Comparison of ENCODE assay signal across 18 mouse cellular contexts in the genomic region with DNA sequence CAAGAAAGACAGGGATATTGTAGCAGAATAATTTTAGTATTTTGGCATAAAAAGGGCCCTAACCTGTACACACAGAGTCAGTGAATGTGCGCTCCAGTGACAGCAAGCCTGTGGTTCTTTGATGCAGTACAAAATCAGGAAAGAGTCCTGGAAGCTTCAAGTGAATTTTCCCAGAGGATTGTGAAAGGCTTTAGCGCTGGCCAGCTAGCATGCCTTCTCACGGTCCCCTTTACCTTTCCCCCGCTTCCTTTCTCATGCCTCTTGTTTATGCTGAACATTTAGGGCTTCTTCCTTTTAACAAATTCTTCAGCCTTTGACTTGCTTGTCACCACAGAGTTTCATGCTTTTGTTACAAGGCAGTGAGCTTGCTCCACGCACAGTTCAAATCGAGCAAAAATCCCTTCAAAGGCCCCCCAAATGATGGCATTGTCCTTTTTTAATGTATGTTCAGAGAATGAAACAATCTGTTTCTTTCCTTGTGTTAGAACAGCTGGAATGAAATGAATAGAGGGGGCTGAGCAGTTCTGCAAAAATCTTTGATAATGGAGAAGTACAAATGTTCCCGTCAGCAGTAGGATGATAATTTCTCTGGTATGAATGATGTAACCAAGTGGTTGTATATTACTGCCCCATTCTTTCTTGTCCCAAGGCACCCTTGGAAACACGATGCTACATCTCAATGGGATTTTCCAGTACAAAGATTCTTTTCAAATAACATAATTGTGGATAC.
DNase-seq lines count a peak whose midpoint lies in the region; ATAC-seq and TF ChIP-seq lines count a peak whose summit lies in the region.
"Had no signal": no experiment of that assay in that cellular context is flagged by ENCODE, and none has a peak within 500 bp of the region (broad histone marks: within the 10 kb centered on the region; RNA-seq: fewer than 3 reads in every experiment).

No protein-coding gene starts in this region.

- no peak overlapping the region for H3K9ac ChIP-seq in heart, embryonic 13.5 days
- no peak overlapping the region for H3K9ac ChIP-seq in midbrain, embryonic 12.5 days (replicated peaks)
- H3K9ac ChIP-seq in midbrain, postnatal 0 days (replicated peaks; ENCODE audit: low read length, poor library complexity, severe bottlenecking) = no peak overlapping the region
- H3K9ac ChIP-seq: embryonic facial prominence, embryonic 15.5 days; lung, embryonic 15.5 days; neural tube, embryonic 12.5 days had no signal

- no peaks in the 10 kb centered on the region for H3K36me3 ChIP-seq in heart, embryonic 13.5 days
- no peaks in the 10 kb centered on the region for H3K36me3 ChIP-seq in midbrain, embryonic 12.5 days
- no peaks in the 10 kb centered on the region for H3K36me3 ChIP-seq in midbrain, postnatal 0 days (ENCODE audit: insufficient read depth, low read length)
- H3K36me3 ChIP-seq: embryonic facial prominence, embryonic 15.5 days; lung, embryonic 15.5 days; neural tube, embryonic 12.5 days had no signal

- no peak overlapping the region for H3K4me2 ChIP-seq in heart, embryonic 13.5 days
- H3K4me2 ChIP-seq in midbrain, embryonic 12.5 days (replicated peaks) = no peak overlapping the region
- H3K4me2 ChIP-seq in midbrain, postnatal 0 days (ENCODE audit: low read depth, low read length, poor library complexity, severe bottlenecking) = no peak overlapping the region
- H3K4me2 ChIP-seq: embryonic facial prominence, embryonic 15.5 days; lung, embryonic 15.5 days; neural tube, embryonic 12.5 days had no signal

- no peak for TF ChIP-seq CTCF in midbrain, postnatal 0 days (IDR thresholded peaks at IDR 0.05)

- 61% methylated on average over 8 of the region's 8 CpGs for WGBS in heart, embryonic 13.5 days
- 26% methylated on average over 8 of the region's 8 CpGs for WGBS in midbrain, embryonic 12.5 days
- WGBS in midbrain, postnatal 0 days = 20% methylated on average over 8 of the region's 8 CpGs

- peaks cover 7% of the 10 kb centered on the region for H3K4me1 ChIP-seq in heart, embryonic 13.5 days
- peaks cover 7% of the 10 kb centered on the region for H3K4me1 ChIP-seq in midbrain, embryonic 12.5 days
- H3K4me1 ChIP-seq in midbrain, postnatal 0 days (ENCODE audit: insufficient read depth, low read length) = no peaks in the 10 kb centered on the region
- H3K4me1 ChIP-seq: embryonic facial prominence, embryonic 15.5 days; lung, embryonic 15.5 days had no signal

- no peaks in the 10 kb centered on the region for H3K27me3 ChIP-seq in heart, embryonic 13.5 days (replicated peaks)
- H3K27me3 ChIP-seq in midbrain, embryonic 12.5 days = no peaks in the 10 kb centered on the region
- H3K27me3 ChIP-seq in midbrain, postnatal 0 days (ENCODE audit: insufficient read depth, low read length) = no peaks in the 10 kb centered on the region
- H3K27me3 ChIP-seq: embryonic facial prominence, embryonic 15.5 days; lung, embryonic 15.5 days; neural tube, embryonic 12.5 days had no signal

- DNase-seq in embryo, embryonic 11 days = peak; percentile 11
- no peak for DNase-seq in embryo, embryonic 10.5 days (ENCODE audit: low spot score)
- DNase-seq in heart, adult 9 months (ENCODE audit: low spot score in 2 of 2) = no peak
- DNase-seq in midbrain, postnatal 0 days (ENCODE audit: low spot score) = no peak
- DNase-seq in ovary, postnatal 36 days (ENCODE audit: low spot score) = no peak
- no peak for DNase-seq in kidney, postnatal 14 days
- DNase-seq: adrenal gland, adult 8-10 months; cerebellum, adult 11 months; kidney, adult 8-10 months; spleen, adult 18-20 months; thymus, postnatal 25 days had no signal

- no peaks in the 10 kb centered on the region for H3K9me3 ChIP-seq in heart, embryonic 13.5 days
- H3K9me3 ChIP-seq in midbrain, embryonic 12.5 days = no peaks in the 10 kb centered on the region
- H3K9me3 ChIP-seq in midbrain, postnatal 0 days (ENCODE audit: low read length) = no peaks in the 10 kb centered on the region
- H3K9me3 ChIP-seq: embryonic facial prominence, embryonic 15.5 days; lung, embryonic 15.5 days; neural tube, embryonic 12.5 days had no signal

- 0 out of 2 replicates have a peak overlapping the region, but pooled peaks have one; percentile 13 for H3K27ac ChIP-seq in heart, embryonic 13.5 days (replicated peaks)
- no peak overlapping the region for H3K27ac ChIP-seq in midbrain, embryonic 12.5 days (replicated peaks)
- no peak overlapping the region for H3K27ac ChIP-seq in midbrain, postnatal 0 days (ENCODE audit: low read depth, low read length)
- H3K27ac ChIP-seq: embryonic facial prominence, embryonic 15.5 days; hindbrain, postnatal 0 days; lung, embryonic 15.5 days; neural tube, embryonic 12.5 days; stomach, postnatal 0 days had no signal

- H3K4me3 ChIP-seq in heart, embryonic 13.5 days = no peak overlapping the region
- no peak overlapping the region for H3K4me3 ChIP-seq in midbrain, embryonic 12.5 days
- no peak overlapping the region for H3K4me3 ChIP-seq in midbrain, postnatal 0 days (ENCODE audit: low read depth, low read length)
- H3K4me3 ChIP-seq: embryonic facial prominence, embryonic 15.5 days; lung, embryonic 15.5 days; neural tube, embryonic 12.5 days had no signal

- no peak for ATAC-seq in heart, embryonic 13.5 days (ENCODE audit: extremely low read depth, insufficient number of reproducible peaks, low FRiP score, low TSS enrichment)
- ATAC-seq in midbrain, embryonic 12.5 days (ENCODE audit: low FRiP score, low read depth) = 0 out of 2 replicates have a peak, but pooled peaks have one; percentile 16
- ATAC-seq in midbrain, postnatal 0 days (ENCODE audit: low FRiP score) = no peak
- ATAC-seq: hindbrain, postnatal 0 days had no signal
